Mouse (Mus musculus) hindbrain, embryonic 14.5 days (tissue): ENCODE results near the gene Mrgprh. TPM values are rescaled to one million over a fixed set of nuclear protein-coding genes. Genes with fewer than 3 reads are reported as not detected.

Source experiments
- ATAC-seq: fragments of 200-750 bp; cut with Nextera tagmentation; 2 replicates; pipeline ENCODE4 v1.8.0; 2017; ENCODE audit warnings: moderate number of reproducible peaks, mild to moderate bottlenecking, moderate TSS enrichment, moderate library complexity; ENCODE audit not compliant: low FRiP score
- DNase-seq: peaks from one replicate; pipeline ENCODE4 v3.0.0-alpha.2; 2015; ENCODE audit warnings: low spot score
- H3K27ac ChIP-seq: fragments of 300-500 bp; sonication (generic); 2 replicates; pipeline ENCODE4 v1.5.1; 2014; ENCODE audit warnings: mild to moderate bottlenecking, moderate library complexity
- H3K27me3 ChIP-seq: fragments of 300-500 bp; sonication (generic); 2 replicates; pipeline ENCODE4 v1.6.1; 2014; ENCODE audit warnings: mild to moderate bottlenecking, low read length, mixed read lengths; ENCODE audit not compliant: control insufficient read depth, insufficient read depth
- H3K36me3 ChIP-seq: fragments of 300-500 bp; sonication (generic); replicated peaks from 2 replicates; pipeline ENCODE4 v1.6.1; 2014; ENCODE audit not compliant: control insufficient read depth, insufficient read depth
- H3K4me1 ChIP-seq: fragments of 300-500 bp; sonication (generic); replicated peaks from 2 replicates; pipeline ENCODE4 v1.6.1; 2014; ENCODE audit warnings: antibody characterized with exemption, low read length, mixed read lengths; ENCODE audit not compliant: control insufficient read depth, insufficient read depth
- H3K4me2 ChIP-seq: fragments of 300-500 bp; sonication (generic); replicated peaks from 2 replicates; pipeline ENCODE4 v1.6.1; 2014; ENCODE audit warnings: mild to moderate bottlenecking, moderate library complexity
- H3K4me3 ChIP-seq: fragments of 300-500 bp; sonication (generic); replicated peaks from 2 replicates; pipeline ENCODE4 v1.5.1; 2014; ENCODE audit warnings: mild to moderate bottlenecking, low read length
- H3K9ac ChIP-seq: fragments of 300-500 bp; sonication (generic); 2 replicates; pipeline ENCODE4 v1.6.1; 2014
- H3K9me3 ChIP-seq: fragments of 300-500 bp; sonication (generic); 2 replicates; pipeline ENCODE4 v1.6.1; 2016; ENCODE audit warnings: low read length; ENCODE audit not compliant: control insufficient read depth
- WGBS: fragments of 180-500 bp; shearing (Covaris S2); extraction: QIAGEN DNeasy Blood & Tissue Kit; methylation state at CpG from one replicate; pipeline ENCODE4 v1.1.7; 2014; 5-methylcytosine and 5-hydroxymethylcytosine counted together
- polyA plus RNA-seq: library from polyadenylated mRNA; unstranded; fragments of >200 nt; fragmentation: Nextera tagmentation; extraction: Ambion mirVana; gene quantifications from 2 replicates; pipeline ENCODE4 v1.2.1, GENCODE M21; 2014

Gene Mrgprh
- polyA plus RNA-seq, 1 experiment from 2014 or later, result not detected

- Histone ChIP-seq H3K4me1 (no peaks in the 10 kb centered on the region), H3K9me3 (no peaks in the 10 kb centered on the region), H3K4me2 (no peak overlapping the region), H3K36me3 (no peaks in the 10 kb centered on the region), H3K27me3 (no peaks in the 10 kb centered on the region), H3K9ac (no peak overlapping the region), H3K27ac (no peak overlapping the region), H3K4me3 (no peak overlapping the region)
- ATAC-seq (no peak), DNase-seq (no peak)
- 62% methylated on average over 5 of the region's 5 CpGs for WGBS
Observed at GRCm38 (mm10) chr17:12845862-12846261, 30.0 kb upstream of the Mrgprh start.

GRCm38 (mm10) chr17:12846474-12846873 lies 29.4 kb upstream of the Mrgprh start:
- ATAC-seq (no peak), DNase-seq (no peak)
- no peak overlapping the region for H3K4me3 ChIP-seq
- no peaks in the 10 kb centered on the region for H3K27me3 ChIP-seq
- H3K27ac ChIP-seq, result no peak overlapping the region
- no peaks in the 10 kb centered on the region for H3K9me3 ChIP-seq
- H3K4me2 ChIP-seq, result no peak overlapping the region
- 82% methylated on average over 5 of the region's 5 CpGs for WGBS
- no peaks in the 10 kb centered on the region for H3K36me3 ChIP-seq
- no peak overlapping the region for H3K9ac ChIP-seq
- no peaks in the 10 kb centered on the region for H3K4me1 ChIP-seq

GRCm38 (mm10) chr17:12847736-12848135 lies 28.1 kb upstream of the Mrgprh start:
- DNase-seq (no peak), ATAC-seq (no peak)
- Histone ChIP-seq H3K36me3 (no peaks in the 10 kb centered on the region), H3K4me2 (no peak overlapping the region), H3K27ac (no peak overlapping the region), H3K9ac (no peak overlapping the region), H3K27me3 (no peaks in the 10 kb centered on the region), H3K9me3 (no peaks in the 10 kb centered on the region), H3K4me3 (no peak overlapping the region), H3K4me1 (no peaks in the 10 kb centered on the region)
- WGBS, result 74% methylated on average over 4 of the region's 4 CpGs

GRCm38 (mm10) chr17:12849778-12850382 lies 26.0 kb upstream of the Mrgprh start:
- ATAC-seq, result no peak
- Histone ChIP-seq H3K36me3 (no peaks in the 10 kb centered on the region), H3K9ac (no peak overlapping the region), H3K27ac (no peak overlapping the region), H3K4me2 (no peak overlapping the region), H3K27me3 (no peaks in the 10 kb centered on the region), H3K9me3 (no peaks in the 10 kb centered on the region), H3K4me1 (no peaks in the 10 kb centered on the region), H3K4me3 (no peak overlapping the region)
- no peak for DNase-seq
- WGBS, result 89% methylated on average over 8 of the region's 8 CpGs

GRCm38 (mm10) chr17:12851689-12852088 lies 24.1 kb upstream of the Mrgprh start:
- H3K9ac ChIP-seq, result no peak overlapping the region
- no peaks in the 10 kb centered on the region for H3K27me3 ChIP-seq
- 68% methylated on average over 11 of the region's 11 CpGs for WGBS
- H3K4me1 ChIP-seq, result no peaks in the 10 kb centered on the region
- no peak overlapping the region for H3K4me2 ChIP-seq
- H3K36me3 ChIP-seq, result no peaks in the 10 kb centered on the region
- H3K9me3 ChIP-seq, result no peaks in the 10 kb centered on the region
- DNase-seq, result no peak
- H3K27ac ChIP-seq, result no peak overlapping the region
- H3K4me3 ChIP-seq, result no peak overlapping the region
- ATAC-seq, result no peak

GRCm38 (mm10) chr17:12853821-12854220 lies 22.0 kb upstream of the Mrgprh start:
- Histone ChIP-seq H3K9ac (no peak overlapping the region), H3K4me3 (no peak overlapping the region), H3K36me3 (no peaks in the 10 kb centered on the region), H3K27ac (no peak overlapping the region), H3K9me3 (no peaks in the 10 kb centered on the region), H3K4me2 (no peak overlapping the region), H3K4me1 (no peaks in the 10 kb centered on the region), H3K27me3 (no peaks in the 10 kb centered on the region)
- ATAC-seq (no peak), DNase-seq (no peak)
- WGBS, result 78% methylated on average over 2 of the region's 2 CpGs

GRCm38 (mm10) chr17:12854386-12854785 lies 21.4 kb upstream of the Mrgprh start:
- Histone ChIP-seq H3K27me3 (no peaks in the 10 kb centered on the region), H3K9me3 (no peaks in the 10 kb centered on the region), H3K27ac (no peak overlapping the region), H3K4me3 (no peak overlapping the region), H3K36me3 (no peaks in the 10 kb centered on the region), H3K9ac (no peak overlapping the region), H3K4me2 (no peak overlapping the region), H3K4me1 (no peaks in the 10 kb centered on the region)
- 93% methylated on average over 11 of the region's 11 CpGs for WGBS
- ATAC-seq (no peak), DNase-seq (no peak)

GRCm38 (mm10) chr17:12857395-12857794 lies 18.4 kb upstream of the Mrgprh start:
- no peaks in the 10 kb centered on the region for H3K4me1 ChIP-seq
- no peak overlapping the region for H3K9ac ChIP-seq
- no peaks in the 10 kb centered on the region for H3K9me3 ChIP-seq
- H3K27ac ChIP-seq, result no peak overlapping the region
- DNase-seq, result no peak
- H3K27me3 ChIP-seq, result no peaks in the 10 kb centered on the region
- no peak overlapping the region for H3K4me2 ChIP-seq
- 61% methylated on average over 3 of the region's 3 CpGs for WGBS
- no peak overlapping the region for H3K4me3 ChIP-seq
- no peak for ATAC-seq
- H3K36me3 ChIP-seq, result no peaks in the 10 kb centered on the region

GRCm38 (mm10) chr17:12858072-12858471 lies 17.8 kb upstream of the Mrgprh start:
- Histone ChIP-seq H3K27me3 (no peaks in the 10 kb centered on the region), H3K9ac (no peak overlapping the region), H3K4me3 (no peak overlapping the region), H3K9me3 (no peaks in the 10 kb centered on the region), H3K4me2 (no peak overlapping the region), H3K27ac (no peak overlapping the region), H3K36me3 (no peaks in the 10 kb centered on the region), H3K4me1 (no peaks in the 10 kb centered on the region)
- DNase-seq (peak; percentile 27), ATAC-seq (no peak)
- 48% methylated on average over 4 of the region's 4 CpGs for WGBS

- ATAC-seq (no peak), DNase-seq (no peak)
- H3K4me3 ChIP-seq, result no peak overlapping the region
- no peaks in the 10 kb centered on the region for H3K36me3 ChIP-seq
- H3K9me3 ChIP-seq, result no peaks in the 10 kb centered on the region
- WGBS, result 85% methylated on average over 8 of the region's 8 CpGs
- H3K27ac ChIP-seq, result no peak overlapping the region
- H3K4me1 ChIP-seq, result no peaks in the 10 kb centered on the region
- H3K4me2 ChIP-seq, result no peak overlapping the region
- H3K9ac ChIP-seq, result no peak overlapping the region
- H3K27me3 ChIP-seq, result no peaks in the 10 kb centered on the region
Observed at GRCm38 (mm10) chr17:12859006-12859520, 16.8 kb upstream of the Mrgprh start.
